Mouse (Mus musculus): ENCODE measurements at regions not wholly inside any gene's neighbourhood (a gene's known extent, or its start where the extent isn't known, plus 50 kb on each side); places are given as distances from the start of the nearest gene placed in this dataset.
"Not testable (repeated sequence)": the region's sequence is repeated elsewhere in the genome, so short reads cannot be mapped to it uniquely, and the experiment has no call there.

- DNase-seq (ENCODE audit: low spot score): no peak
Measured at GRCm38 (mm10) chr10:43672490-43672889, 94.4 kb downstream of the Cd24a start.

GRCm38 (mm10) chr10:43674749-43675148, 96.7 kb downstream of the Cd24a start:
- no peak for DNase-seq (ENCODE audit: low spot score)

- DNase-seq (ENCODE audit: low spot score): not testable (repeated sequence)
Measured at GRCm38 (mm10) chr10:43675495-43675894, 97.4 kb downstream of the Cd24a start.

DNA sequence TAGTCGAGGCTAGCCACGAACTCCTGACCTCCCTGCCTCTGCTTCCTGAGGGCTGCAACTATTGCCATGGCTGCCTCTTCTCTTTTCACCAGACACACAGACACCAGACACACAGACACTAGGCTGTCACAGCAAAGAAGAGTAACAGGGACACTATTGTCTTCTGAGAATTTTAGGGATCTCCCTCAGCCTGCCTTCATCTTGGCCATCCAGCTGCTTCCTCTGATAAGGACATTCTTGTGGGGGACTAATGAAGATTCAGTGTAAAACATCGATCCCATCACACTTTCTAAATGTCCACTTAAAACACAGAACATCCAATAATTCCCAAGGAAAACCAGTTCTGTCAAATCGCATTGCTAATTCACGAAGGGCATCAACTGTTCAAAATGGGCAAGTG, 98.2 kb downstream of the Cd24a start:
- no peak for DNase-seq (ENCODE audit: low spot score)

DNA sequence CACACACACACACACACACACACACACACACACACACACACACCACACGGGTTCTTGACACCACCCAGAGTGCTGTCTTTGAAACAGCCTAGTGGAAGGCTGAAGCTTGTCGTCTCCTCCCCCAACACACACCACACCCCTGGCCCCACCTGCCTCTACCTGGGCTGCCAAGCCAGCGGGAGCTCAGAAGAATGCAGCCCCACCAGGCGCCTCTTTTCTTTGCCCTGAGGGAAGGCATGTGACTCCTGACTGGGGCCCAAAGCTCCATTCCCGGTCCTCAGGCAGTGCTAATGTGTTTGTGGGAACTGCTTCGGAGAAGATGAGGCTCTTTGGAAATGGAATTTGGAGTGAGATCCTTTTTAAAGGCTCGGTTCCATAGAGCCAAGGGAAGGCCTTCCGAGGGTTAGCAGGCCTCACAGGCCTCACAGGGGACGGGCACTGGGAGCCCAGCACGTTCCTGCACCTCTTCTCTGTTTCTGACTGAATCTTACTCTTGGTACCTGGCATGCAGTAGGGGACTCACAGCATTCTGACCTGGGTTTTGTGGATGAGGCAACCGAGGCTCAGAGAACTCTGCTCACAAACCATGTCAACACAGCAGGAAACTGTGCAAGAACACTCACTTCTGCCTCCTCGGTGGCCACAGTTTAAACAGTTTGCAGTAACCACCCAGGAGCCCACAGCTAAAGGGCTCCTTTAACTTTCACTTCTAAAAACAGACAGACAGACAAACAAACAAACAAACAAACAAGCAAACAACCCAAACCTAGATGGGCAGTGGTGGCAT, 106.4 kb downstream of the Cd24a start:
- no peak for DNase-seq (ENCODE audit: low spot score)

- DNase-seq (ENCODE audit: low spot score): peak; percentile 45
Measured at GRCm38 (mm10) chr10:43689161-43689913, 111.3 kb downstream of the Cd24a start.

DNA sequence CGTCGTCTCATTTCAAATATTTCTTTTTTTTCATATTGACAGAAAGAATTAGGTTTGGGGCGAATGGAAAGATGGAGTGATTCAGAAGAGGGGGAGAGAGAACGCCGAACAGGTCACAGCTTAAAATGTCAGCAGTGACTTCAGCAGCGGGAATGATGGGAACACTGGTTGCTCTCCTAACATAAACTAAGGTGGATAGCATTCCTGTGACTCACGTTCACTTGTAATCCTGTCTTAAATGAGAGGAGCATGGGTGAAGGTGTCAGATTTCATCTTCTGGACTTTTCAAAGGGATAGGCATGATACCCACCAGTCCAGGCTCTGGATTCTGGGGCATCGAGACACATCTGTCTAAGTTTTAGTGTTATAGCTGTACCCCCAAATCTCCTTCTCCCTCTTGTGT, 111.8 kb downstream of the Cd24a start:
- DNase-seq (ENCODE audit: low spot score): no peak

DNA sequence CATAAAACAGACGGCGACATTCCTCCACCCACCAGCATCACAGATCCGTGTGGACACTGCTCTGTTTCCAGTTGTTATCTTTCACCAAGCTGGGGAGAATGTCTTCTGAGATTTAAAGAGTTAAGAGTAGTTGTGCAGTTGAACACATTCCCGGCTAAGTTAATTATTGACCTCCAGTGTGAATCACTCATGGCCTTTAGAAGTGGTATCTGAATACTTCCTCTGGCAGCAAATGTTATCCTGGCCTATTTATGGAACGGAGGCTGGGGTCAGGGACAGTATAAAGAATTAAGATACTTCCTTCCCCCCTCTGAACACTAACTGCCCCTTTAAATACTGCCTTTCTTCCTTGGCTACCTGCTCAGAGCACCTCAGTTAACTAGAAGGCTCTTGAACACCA, 115.9 kb downstream of the Cd24a start:
- no peak for DNase-seq (ENCODE audit: low spot score)

- DNase-seq (ENCODE audit: low spot score): peak; percentile 28
Measured at GRCm38 (mm10) chr10:43694508-43694907, 116.4 kb downstream of the Cd24a start.

GRCm38 (mm10) chr10:43695470-43695869, 117.4 kb downstream of the Cd24a start:
- DNase-seq (ENCODE audit: low spot score): no peak

GRCm38 (mm10) chr10:43697917-43698316, 119.8 kb downstream of the Cd24a start:
- DNase-seq (ENCODE audit: low spot score): no peak

DNA sequence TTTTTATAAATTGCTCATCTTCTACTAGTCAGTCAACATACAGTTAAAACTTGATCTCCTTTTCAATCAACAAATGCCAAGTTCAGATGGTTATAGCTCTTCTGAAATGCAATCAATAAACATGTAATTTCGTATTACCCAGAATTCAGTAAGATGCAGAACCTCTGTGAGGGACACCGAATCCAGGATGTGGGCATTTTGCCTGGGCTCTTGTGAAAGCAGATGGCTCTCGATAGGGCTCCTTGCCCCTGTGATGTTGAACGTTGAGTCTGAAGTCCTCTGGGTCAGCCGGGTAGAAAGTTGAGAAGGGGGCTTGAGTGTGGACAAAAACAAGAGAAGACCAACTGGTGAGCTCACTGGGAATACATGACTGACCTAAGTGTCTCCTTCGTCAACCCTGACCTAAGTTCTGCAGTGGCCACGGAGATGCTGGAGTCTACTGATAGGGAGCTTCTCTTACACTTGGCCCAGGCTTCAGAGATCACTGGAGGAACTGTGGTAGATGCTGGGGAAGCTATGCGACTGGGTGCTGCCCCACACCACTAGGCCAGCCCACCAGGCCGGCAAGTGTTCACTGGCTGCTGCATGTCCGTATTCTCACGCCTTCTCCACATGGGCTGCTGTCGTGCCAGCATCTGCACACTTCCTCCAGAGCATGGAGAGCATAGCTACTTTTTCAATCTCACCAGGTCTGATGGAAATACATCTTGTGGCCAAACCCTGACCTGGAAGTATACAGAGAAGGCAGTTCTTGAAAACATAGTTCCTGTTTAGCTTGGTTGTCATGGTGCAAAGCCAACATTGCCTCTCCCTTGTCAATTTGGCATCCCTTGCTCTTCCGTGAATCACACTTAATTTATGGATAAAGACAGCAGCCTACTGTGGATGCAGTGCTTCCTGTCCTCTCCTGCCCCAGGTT, 122.5 kb downstream of the Cd24a start:
- no peak for DNase-seq (ENCODE audit: low spot score)

GRCm38 (mm10) chr10:43702895-43703294, 124.8 kb downstream of the Cd24a start:
- DNase-seq (ENCODE audit: low spot score): no peak

- no peak for DNase-seq (ENCODE audit: low spot score)
Measured at GRCm38 (mm10) chr10:43706001-43706988, 128.2 kb downstream of the Cd24a start.

DNA sequence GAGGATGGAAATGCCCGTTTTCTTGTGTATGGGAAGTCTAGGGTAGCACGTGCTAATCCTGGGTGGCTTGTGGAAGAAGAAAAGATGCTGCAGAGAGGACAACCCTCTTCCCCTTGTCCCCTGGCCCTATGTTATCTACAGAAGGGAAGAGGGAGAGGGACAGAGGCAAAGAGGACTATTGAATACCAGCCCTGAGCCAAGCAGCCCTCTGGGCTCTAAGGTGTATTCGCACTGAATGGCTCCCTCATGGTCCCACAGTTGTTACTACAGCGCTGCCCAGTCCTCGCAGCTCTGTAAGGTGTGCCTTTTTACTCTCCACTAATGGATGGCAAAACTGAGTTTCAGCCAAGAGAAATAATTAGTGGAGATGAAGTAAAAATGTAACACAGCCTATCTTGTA, 128.9 kb downstream of the Cd24a start:
- no peak for DNase-seq (ENCODE audit: low spot score)

DNA sequence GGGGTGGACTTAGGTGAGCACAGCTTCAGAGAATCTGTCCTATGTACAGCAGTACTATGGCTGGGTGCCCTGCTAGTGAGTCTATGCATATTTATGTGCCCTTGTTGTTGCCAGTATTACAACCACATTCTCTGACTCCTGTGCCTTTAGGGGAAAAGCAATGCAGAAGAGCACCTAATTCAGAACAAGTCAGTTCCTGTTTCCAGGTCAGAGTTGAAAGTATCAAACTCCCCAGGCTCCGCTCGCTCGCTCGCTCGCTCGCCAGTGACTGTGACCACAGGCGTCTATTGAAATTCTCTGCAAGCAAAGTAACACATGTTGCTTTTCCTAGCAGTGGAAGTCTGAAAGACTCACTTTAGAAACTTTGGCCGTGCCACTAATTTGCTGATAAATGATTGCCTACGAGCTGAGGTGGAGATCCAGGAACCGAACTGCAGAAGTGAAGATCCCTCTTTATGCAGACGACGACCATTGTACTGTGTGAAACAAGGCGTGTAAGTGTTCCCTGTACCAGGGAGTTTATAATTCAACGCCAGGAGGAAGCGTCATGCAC, 129.8 kb downstream of the Cd24a start:
- no peak for DNase-seq (ENCODE audit: low spot score)

GRCm38 (mm10) chr10:43709278-43710033, 131.4 kb downstream of the Cd24a start:
- no peak for DNase-seq (ENCODE audit: low spot score)

GRCm38 (mm10) chr10:43710186-43710885, 132.3 kb downstream of the Cd24a start:
- no peak for DNase-seq (ENCODE audit: low spot score)

DNA sequence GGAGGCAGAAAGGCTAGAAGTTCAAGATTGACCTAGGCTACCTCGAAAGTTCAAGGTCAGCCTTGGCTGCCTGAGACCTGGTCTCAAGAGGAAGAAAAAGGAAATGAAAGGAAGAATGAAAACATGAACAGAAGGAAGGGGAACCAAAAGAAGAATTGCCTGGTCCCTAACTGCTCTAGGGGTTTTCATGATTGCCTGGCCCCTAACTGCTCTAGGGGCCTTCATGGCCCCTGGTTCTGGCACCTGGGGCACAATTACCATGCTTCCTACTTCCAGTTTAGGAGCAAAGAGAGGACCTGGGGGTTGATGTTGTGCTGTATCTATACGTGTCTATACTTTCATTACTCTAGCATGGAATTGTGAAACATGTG, 132.8 kb downstream of the Cd24a start:
- DNase-seq (ENCODE audit: low spot score): no peak

All from embryo, embryonic 10.5 days (tissue).